Mouse (Mus musculus): ENCODE data around the gene Fam49a.

DNA sequence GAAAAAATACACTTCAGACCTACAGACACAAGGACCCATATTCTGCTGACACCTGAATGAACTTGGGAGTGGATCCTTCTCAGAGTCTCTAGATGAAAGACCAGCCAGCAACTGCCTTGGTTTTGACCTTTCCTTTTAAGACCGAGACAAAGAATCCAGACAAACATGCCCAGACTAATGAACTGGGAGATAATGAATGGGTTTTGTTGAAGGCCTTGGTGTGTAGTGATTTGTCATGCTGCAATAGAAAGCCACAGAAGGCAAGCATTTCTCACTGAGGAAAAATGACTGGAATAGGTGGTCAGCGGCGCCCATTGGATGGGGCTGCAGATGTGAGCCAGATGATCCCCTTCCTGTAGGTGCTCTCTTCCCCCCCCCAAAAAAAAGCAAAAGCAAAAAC lies 18.8 kb upstream of the Fam49a start:
- TF ChIP-seq CTCF (conservative IDR thresholded peaks at IDR 0.05; ENCODE audit: insufficient read depth, insufficient read length, low read depth, low read length), result no peak
- no peak for TF ChIP-seq POLR2A (IDR thresholded peaks at IDR 0.05; ENCODE audit: low read depth, low read length)

Data from kidney, adult 2 months (tissue).